Mouse (Mus musculus) ES-E14 (cell line): ENCODE data around the gene Tmprss7. TPM values are rescaled to one million over a fixed set of nuclear protein-coding genes. Genes with fewer than 3 reads are reported as not detected.

ENCODE experiments used
- DNase-seq: peaks from one replicate; pipeline ENCODE4 v3.0.0-alpha.2; 2013; ENCODE audit warnings: low read depth, low spot score
- H3K27ac ChIP-seq: 2 replicates; pipeline ENCODE4 v1.5.1; 2012; ENCODE audit warnings: low read depth, mild to moderate bottlenecking, low read length, moderate library complexity, mixed read lengths; ENCODE audit not compliant: poor library complexity, insufficient read depth, severe bottlenecking
- H3K36me3 ChIP-seq: 2 replicates; pipeline ENCODE4 v1.6.1; 2012; ENCODE audit warnings: mild to moderate bottlenecking, low read length, moderate library complexity, mixed read lengths; ENCODE audit not compliant: control insufficient read depth, poor library complexity, insufficient read depth, severe bottlenecking
- H3K4me1 ChIP-seq, 2 experiments: fragments of 150-350 bp in 1 of 2; sonication (generic) in 1 of 2; 2 replicates each; pipeline ENCODE4 v1.6.1; 2012; ENCODE audit warnings: low read length in 2 of 2, mild to moderate bottlenecking in 1 of 2, mixed read lengths in 1 of 2; ENCODE audit not compliant: control insufficient read depth in 2 of 2, insufficient read depth in 2 of 2, poor library complexity in 1 of 2
- H3K4me3 ChIP-seq, 2 experiments: fragments of 150-350 bp in 1 of 2; sonication (generic) in 1 of 2; 2 replicates each; pipeline ENCODE4 v1.5.1; 2012; ENCODE audit warnings: low read length in 2 of 2, low read depth in 1 of 2, mild to moderate bottlenecking in 1 of 2, mixed read lengths in 1 of 2; ENCODE audit not compliant: insufficient read depth in 1 of 2, poor library complexity in 1 of 2, severe bottlenecking in 1 of 2
- H3K9ac ChIP-seq: 2 replicates; pipeline ENCODE4 v1.6.1; 2012; ENCODE audit warnings: low read depth, mild to moderate bottlenecking, low read length, mixed read lengths; ENCODE audit not compliant: poor library complexity, insufficient read depth, severe bottlenecking
- H3K9me3 ChIP-seq: fragments of 150-350 bp; sonication (generic); 2 replicates; pipeline ENCODE4 v1.6.1; 2012; ENCODE audit warnings: low read depth, mild to moderate bottlenecking, low read length; ENCODE audit not compliant: control insufficient read depth, insufficient read depth
- CHD2 ChIP-seq: IDR thresholded peaks from 2 replicates; pipeline ENCODE4 v1.6.1; 2014; ENCODE audit warnings: mild to moderate bottlenecking, low read depth, low read length, inconsistent platforms
- HCFC1 ChIP-seq: IDR thresholded peaks from 2 replicates; pipeline ENCODE4 v1.6.1; 2012; ENCODE audit warnings: low read length, inconsistent platforms, borderline replicate concordance; ENCODE audit not compliant: insufficient read depth
- MAFK ChIP-seq: IDR thresholded peaks from 2 replicates; pipeline ENCODE4 v1.6.1; 2014; ENCODE audit warnings: mild to moderate bottlenecking, low read depth, low read length, inconsistent platforms; ENCODE audit not compliant: insufficient read depth
- ZC3H11A ChIP-seq: IDR thresholded peaks from 2 replicates; pipeline ENCODE4 v1.6.1; 2012; ENCODE audit warnings: low read depth, mild to moderate bottlenecking, inconsistent platforms, low read length, borderline replicate concordance
- ZNF384 ChIP-seq: IDR thresholded peaks from 2 replicates; pipeline ENCODE4 v1.6.1; 2012; ENCODE audit warnings: low read depth, low read length, inconsistent platforms
- in situ Hi-C, 2 experiments: fragments of 600-800 bp; cut with MboI; formaldehyde crosslinking; loops; one replicate each; pipeline ENCODE4 v1.15.1; 2025; ENCODE audit warnings: low sequenced_read_pairs in 2 of 2, inconsistent platforms in 1 of 2; ENCODE audit not compliant: unreplicated experiment in 2 of 2
- total RNA-seq: library from RNA; depleted of rRNA; stranded (reverse); fragments of 300-350 nt; gene quantifications from 2 replicates; pipeline ENCODE4 v1.2.3, GENCODE M21; 2012

Tmprss7 gene
- total RNA-seq, 1 experiment: 0.09 TPM

DNA sequence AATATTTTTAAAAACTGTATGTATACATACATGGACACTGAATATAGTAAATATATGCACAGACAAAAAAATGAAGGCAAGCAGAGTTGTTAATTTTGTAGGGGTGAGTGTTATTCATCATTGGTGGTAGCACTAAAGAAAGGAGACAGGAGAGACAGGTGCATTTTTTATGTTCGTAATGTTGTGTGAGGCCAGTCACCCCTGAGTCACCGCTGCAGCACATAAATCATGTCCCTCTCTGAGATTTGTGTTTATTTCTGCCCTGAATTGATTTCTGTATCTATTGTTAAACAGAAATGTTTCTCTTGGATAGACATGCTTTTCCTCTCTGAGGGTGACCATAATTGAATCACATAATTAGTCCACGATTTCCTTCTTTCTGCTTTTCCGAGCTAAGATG, 61.0 kb downstream of the Tmprss7 start:
- DNase-seq: no peak
- H3K9me3 ChIP-seq: no peaks in the 10 kb centered on the region
- no peaks in the 10 kb centered on the region for H3K4me1 ChIP-seq
- in situ Hi-C loops: no loop called here
- no peak overlapping the region for H3K27ac ChIP-seq
- H3K36me3 ChIP-seq: no peaks in the 10 kb centered on the region
- no peak overlapping the region for H3K4me3 ChIP-seq
- TF ChIP-seq MAFK (no peak), HCFC1 (no peak), ZC3H11A (no peak), CHD2 (no peak), ZNF384 (no peak)
- H3K9ac ChIP-seq: no peak overlapping the region

DNA sequence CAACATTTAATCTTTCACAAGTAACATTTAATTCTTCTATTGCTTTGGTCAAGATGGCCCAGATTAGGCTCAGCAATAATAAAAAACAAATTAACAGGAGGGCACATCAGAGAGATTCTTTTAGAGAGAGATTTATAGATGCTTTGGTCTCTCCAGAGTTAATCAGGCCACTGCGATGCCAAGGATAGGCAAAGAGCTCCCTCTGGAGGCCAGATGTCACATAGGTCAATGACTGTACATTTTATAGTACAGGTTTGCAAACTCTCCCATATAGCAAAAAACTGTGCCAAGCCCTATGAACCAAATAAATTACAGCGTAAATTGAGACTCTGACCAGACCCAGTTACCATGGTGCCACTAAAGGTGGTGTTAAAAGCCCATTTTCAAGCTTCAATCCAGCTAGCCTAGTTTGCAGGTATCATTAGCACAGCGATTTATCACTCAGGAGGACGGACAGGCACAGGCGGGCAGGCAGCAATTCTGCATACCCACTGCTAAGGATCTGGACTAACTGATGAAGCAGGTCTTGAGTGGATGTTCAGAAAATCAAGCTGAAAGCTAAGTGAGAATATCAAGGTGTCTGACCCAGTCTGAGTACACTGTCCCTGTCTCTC, 63.0 kb downstream of the Tmprss7 start:
- no peak for TF ChIP-seq CHD2
- no peak for TF ChIP-seq MAFK
- TF ChIP-seq ZC3H11A: peak; percentile 71
- no peak for TF ChIP-seq ZNF384
- Histone ChIP-seq H3K27ac (no peak overlapping the region), H3K36me3 (no peaks in the 10 kb centered on the region), H3K9me3 (no peaks in the 10 kb centered on the region), H3K4me3 (no peak overlapping the region), H3K9ac (no peak overlapping the region), H3K4me1 (no peaks in the 10 kb centered on the region)
- DNase-seq: no peak
- in situ Hi-C loops: no loop called here

- DNase-seq: no peak
Measured at GRCm38 (mm10) chr16:45629497-45630105, 63.9 kb downstream of the Tmprss7 start.

GRCm38 (mm10) chr16:45625342-45625741, 68.1 kb downstream of the Tmprss7 start:
- no peak for DNase-seq
- in situ Hi-C loops: no loop called here
- Histone ChIP-seq H3K9ac (no peak overlapping the region), H3K27ac (no peak overlapping the region), H3K4me3 (no peak overlapping the region), H3K9me3 (no peaks in the 10 kb centered on the region), H3K36me3 (no peaks in the 10 kb centered on the region), H3K4me1 (no peaks in the 10 kb centered on the region)
- TF ChIP-seq HCFC1 (no peak), MAFK (no peak), ZC3H11A (no peak), CHD2 (no peak), ZNF384 (no peak)

More at GRCm38 (mm10) chr16:45629497-45630105, 63.9 kb downstream of the Tmprss7 start:
- no peak overlapping the region for H3K27ac ChIP-seq
- TF ChIP-seq ZC3H11A (no peak), HCFC1 (no peak), MAFK (no peak), ZNF384 (no peak), CHD2 (no peak)
- H3K9ac ChIP-seq: no peak overlapping the region
- no peaks in the 10 kb centered on the region for H3K4me1 ChIP-seq
- H3K36me3 ChIP-seq: no peaks in the 10 kb centered on the region
- no peak overlapping the region for H3K4me3 ChIP-seq
- in situ Hi-C loops: no loop called here
- no peaks in the 10 kb centered on the region for H3K9me3 ChIP-seq
